ENCODE assay signal across 26 mouse cellular contexts in the genomic region with DNA sequence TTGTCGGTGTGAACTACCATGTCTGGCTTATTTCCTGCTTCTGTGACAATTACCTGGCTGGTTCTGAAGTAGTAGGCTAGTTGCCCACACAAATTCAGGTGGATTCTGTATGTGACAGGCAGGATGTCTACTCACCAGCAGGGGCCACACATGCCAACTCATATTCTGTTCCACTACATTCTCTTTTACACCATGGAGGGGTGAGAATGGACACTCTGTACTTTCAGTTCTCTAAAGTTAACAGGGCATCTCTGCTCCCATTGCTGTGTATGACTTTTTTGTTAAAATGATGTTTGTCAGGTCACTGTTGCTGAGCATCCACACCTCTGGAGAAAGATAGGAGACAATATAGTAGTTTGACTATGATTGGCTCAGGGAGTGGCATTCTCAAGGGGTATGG.
DNase-seq lines count a peak whose midpoint lies in the region; ATAC-seq and TF ChIP-seq lines count a peak whose summit lies in the region.
"Had no signal": no experiment of that assay in that cellular context is flagged by ENCODE, and none has a peak within 500 bp of the region (broad histone marks: within the 10 kb centered on the region; RNA-seq: fewer than 3 reads in every experiment).

No protein-coding gene starts in this region.

- no peak for ATAC-seq in liver, postnatal 0 days
- ATAC-seq in liver, embryonic 12.5 days = no peak
- ATAC-seq in megakaryocyte, adult 5-6 weeks (ENCODE audit: poor library complexity, severe bottlenecking) = peak; percentile 30; the same call in 1 of the 2 replicates
- ATAC-seq: forebrain, embryonic 13.5 days; forebrain, embryonic 16.5 days; hindbrain, embryonic 16.5 days had no signal

- H3K4me2 ChIP-seq in liver, postnatal 0 days (ENCODE audit: low read depth, low read length) = no peak overlapping the region
- no peak overlapping the region for H3K4me2 ChIP-seq in liver, embryonic 12.5 days
- H3K4me2 ChIP-seq: forebrain, embryonic 13.5 days; heart, embryonic 12.5 days; heart, embryonic 15.5 days; hindbrain, embryonic 13.5 days had no signal

- no peak overlapping the region for H3K9ac ChIP-seq in liver, postnatal 0 days (replicated peaks)
- H3K9ac ChIP-seq in liver, embryonic 12.5 days = no peak overlapping the region
- H3K9ac ChIP-seq: forebrain, embryonic 13.5 days; heart, embryonic 12.5 days; heart, embryonic 15.5 days; hindbrain, embryonic 13.5 days had no signal

- no peak overlapping the region for H3K27ac ChIP-seq in liver, postnatal 0 days (ENCODE audit: low read depth)
- no peak overlapping the region for H3K27ac ChIP-seq in liver, embryonic 12.5 days
- peak overlapping the region; percentile 68; the same call in 1 of the 2 replicates for H3K27ac ChIP-seq in brown adipose tissue, adult 24 weeks (replicated peaks; ENCODE audit: low read depth, low read length)
- H3K27ac ChIP-seq: forebrain, embryonic 10.5 days; forebrain, embryonic 13.5 days; gastrocnemius, adult 2 months; heart, embryonic 15.5 days; hindbrain, embryonic 10.5 days; hindbrain, embryonic 13.5 days had no signal

- TF ChIP-seq EP300 in liver, postnatal 0 days (IDR thresholded peaks at IDR 0.05; ENCODE audit: low read depth) = no peak

- no peaks in the 10 kb centered on the region for H3K27me3 ChIP-seq in liver, postnatal 0 days (ENCODE audit: insufficient read depth, low read length)
- H3K27me3 ChIP-seq in liver, embryonic 12.5 days (replicated peaks) = no peaks in the 10 kb centered on the region
- H3K27me3 ChIP-seq: forebrain, embryonic 13.5 days; heart, embryonic 12.5 days; heart, embryonic 15.5 days; hindbrain, embryonic 13.5 days had no signal

- no peak overlapping the region for H3K4me3 ChIP-seq in liver, postnatal 0 days (ENCODE audit: low read depth, low read length)
- H3K4me3 ChIP-seq in liver, embryonic 12.5 days = no peak overlapping the region
- H3K4me3 ChIP-seq in brown adipose tissue, adult 24 weeks (ENCODE audit: insufficient read depth, low read depth, low read length) = no peak overlapping the region
- H3K4me3 ChIP-seq: forebrain, embryonic 10.5 days; forebrain, embryonic 13.5 days; gastrocnemius, adult 2 months; heart, embryonic 12.5 days; heart, embryonic 15.5 days; hindbrain, embryonic 10.5 days; hindbrain, embryonic 13.5 days had no signal

- H3K4me1 ChIP-seq in liver, postnatal 0 days (ENCODE audit: insufficient read depth) = no peaks in the 10 kb centered on the region
- H3K4me1 ChIP-seq in liver, embryonic 12.5 days = no peaks in the 10 kb centered on the region
- H3K4me1 ChIP-seq in brown adipose tissue, adult 24 weeks (ENCODE audit: control insufficient read depth, insufficient read depth, insufficient read length, low read length) = peaks cover 11% of the 10 kb centered on the region
- H3K4me1 ChIP-seq: forebrain, embryonic 10.5 days; forebrain, embryonic 13.5 days; heart, embryonic 12.5 days; heart, embryonic 15.5 days; hindbrain, embryonic 10.5 days; hindbrain, embryonic 13.5 days had no signal

- no peaks in the 10 kb centered on the region for H3K36me3 ChIP-seq in liver, postnatal 0 days (replicated peaks; ENCODE audit: insufficient read depth, low read length)
- H3K36me3 ChIP-seq in liver, embryonic 12.5 days = no peaks in the 10 kb centered on the region
- H3K36me3 ChIP-seq: forebrain, embryonic 10.5 days; heart, embryonic 12.5 days; heart, embryonic 15.5 days; hindbrain, embryonic 10.5 days; hindbrain, embryonic 13.5 days had no signal

- DNase-seq in liver, postnatal 0 days = no peak
- no peak for DNase-seq in embryo, embryonic 11 days
- DNase-seq in kidney, adult 8-10 months = no peak
- no peak for DNase-seq in layer of hippocampus, adult 9-11 months
- DNase-seq: adrenal gland, adult 2 months; adrenal gland, postnatal 14 days; B cell, adult 2 months; cerebellum, adult 11-12 months; cerebellum, adult 9-10 months; cerebellum, postnatal 14 days; gastrocnemius, adult 2 months; gastrocnemius, postnatal 14 days; heart, adult 18-20 months; heart, postnatal 10 days; heart, postnatal 36 days had no signal

- WGBS in liver, postnatal 0 days (ENCODE audit: insufficient replicate concordance) = 55% methylated on average over 1 of the region's 1 CpGs
- 48% methylated on average over 1 of the region's 1 CpGs for WGBS in liver, embryonic 12.5 days (ENCODE audit: insufficient replicate concordance)

- TF ChIP-seq CTCF in liver, postnatal 0 days (IDR thresholded peaks at IDR 0.05; ENCODE audit: low read depth) = peak; percentile 11; the same call in 1 of the 2 replicates

- H3K9me3 ChIP-seq in liver, postnatal 0 days (ENCODE audit: low read length) = no peaks in the 10 kb centered on the region
- H3K9me3 ChIP-seq in liver, embryonic 12.5 days (replicated peaks) = no peaks in the 10 kb centered on the region
- H3K9me3 ChIP-seq: forebrain, embryonic 10.5 days; forebrain, embryonic 13.5 days; heart, embryonic 12.5 days; heart, embryonic 15.5 days; hindbrain, embryonic 10.5 days; hindbrain, embryonic 13.5 days had no signal
